Comparison of ENCODE assay signal across 9 mouse cellular contexts in the genomic region with DNA sequence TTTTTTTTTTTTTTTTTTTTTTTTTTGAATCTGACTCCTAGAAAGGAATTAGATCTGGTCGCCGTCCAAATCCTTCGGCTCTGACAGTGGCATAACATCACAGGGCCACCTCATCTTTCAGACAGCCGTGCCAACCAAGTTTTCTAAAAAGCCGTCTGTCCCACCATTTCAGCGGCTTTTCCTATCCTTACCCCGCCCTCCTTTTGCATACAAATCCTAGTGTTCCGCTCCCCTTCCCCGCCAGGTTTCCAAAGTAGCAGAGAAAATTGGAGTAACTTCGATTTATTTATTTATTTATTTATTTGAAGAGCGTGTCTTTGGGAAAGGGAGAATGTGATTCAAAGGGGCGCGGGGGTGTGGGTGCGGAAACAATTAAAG. TPM values are rescaled to one million over a fixed set of nuclear protein-coding genes. Genes with fewer than 3 reads are reported as not detected.
DNase-seq lines count a peak whose midpoint lies in the region; ATAC-seq and TF ChIP-seq lines count a peak whose summit lies in the region.
"Had no signal": no experiment of that assay in that cellular context is flagged by ENCODE, and none has a peak within 500 bp of the region (broad histone marks: within the 10 kb centered on the region; RNA-seq: fewer than 3 reads in every experiment).

No protein-coding gene starts in this region.

- no peaks in the 10 kb centered on the region for H3K36me3 ChIP-seq in ES-Bruce4 (ENCODE audit: control insufficient read depth, insufficient read depth, low read length, poor library complexity, severe bottlenecking)
- H3K36me3 ChIP-seq in forebrain, embryonic 11.5 days (ENCODE audit: control insufficient read depth, insufficient read depth, low read length) = no peaks in the 10 kb centered on the region
- H3K36me3 ChIP-seq in limb, embryonic 13.5 days = no peaks in the 10 kb centered on the region
- H3K36me3 ChIP-seq in stomach, postnatal 0 days (ENCODE audit: control insufficient read depth, insufficient read depth, low read length) = no peaks in the 10 kb centered on the region

- H3K9me3 ChIP-seq in ES-Bruce4 (replicated peaks; ENCODE audit: control insufficient read depth, insufficient read depth, low read length, poor library complexity, severe bottlenecking) = no peaks in the 10 kb centered on the region
- no peaks in the 10 kb centered on the region for H3K9me3 ChIP-seq in forebrain, embryonic 11.5 days (ENCODE audit: control insufficient read depth, low read length)
- no peaks in the 10 kb centered on the region for H3K9me3 ChIP-seq in limb, embryonic 13.5 days
- H3K9me3 ChIP-seq in stomach, postnatal 0 days (ENCODE audit: control insufficient read depth, low read length) = no peaks in the 10 kb centered on the region

- H3K9ac ChIP-seq in ES-Bruce4 (ENCODE audit: low read depth, poor library complexity, severe bottlenecking) = peak overlapping the region; percentile 96
- peak overlapping the region; percentile 98; the same call in 1 of the 2 replicates for H3K9ac ChIP-seq in forebrain, embryonic 11.5 days (ENCODE audit: low read length)
- H3K9ac ChIP-seq in limb, embryonic 13.5 days = peak overlapping the region; percentile 97
- no peak overlapping the region for H3K9ac ChIP-seq in stomach, postnatal 0 days (ENCODE audit: low read length)

- no peak overlapping the region for H3K27ac ChIP-seq in ES-Bruce4 (ENCODE audit: insufficient read depth, low read length)
- H3K27ac ChIP-seq in forebrain, embryonic 11.5 days (ENCODE audit: low read depth, low read length) = peak overlapping the region; percentile 98; the same call in 1 of the 2 replicates
- H3K27ac ChIP-seq in limb, embryonic 13.5 days = peak overlapping the region; percentile 98
- H3K27ac ChIP-seq in stomach, postnatal 0 days (replicated peaks) = no peak overlapping the region

- TF ChIP-seq POLR2A in ES-Bruce4 (IDR thresholded peaks at IDR 0.05; ENCODE audit: insufficient read depth, low read length) = no peak

- peak overlapping the region; percentile 97 for H3K4me2 ChIP-seq in forebrain, embryonic 11.5 days (ENCODE audit: low read depth, low read length, severe bottlenecking)
- peak overlapping the region; percentile 96 for H3K4me2 ChIP-seq in limb, embryonic 13.5 days (replicated peaks)
- peak overlapping the region; percentile 100 for H3K4me2 ChIP-seq in stomach, postnatal 0 days (replicated peaks; ENCODE audit: low read depth)

- peak overlapping the region; percentile 95 for H3K4me3 ChIP-seq in ES-Bruce4 (ENCODE audit: low read depth, low read length)
- peak overlapping the region; percentile 84 for H3K4me3 ChIP-seq in forebrain, embryonic 11.5 days (ENCODE audit: low read depth, low read length)
- H3K4me3 ChIP-seq in limb, embryonic 13.5 days = peak overlapping the region; percentile 85
- no peak overlapping the region; the same call in 1 of the 2 replicates for H3K4me3 ChIP-seq in stomach, postnatal 0 days (ENCODE audit: low read depth, low read length)

- H3K27me3 ChIP-seq in ES-Bruce4 (ENCODE audit: control insufficient read depth, insufficient read depth, low read length, poor library complexity, severe bottlenecking) = no peaks in the 10 kb centered on the region; the same call in 1 of the 2 replicates
- no peaks in the 10 kb centered on the region for H3K27me3 ChIP-seq in forebrain, embryonic 11.5 days (ENCODE audit: control insufficient read depth, insufficient read depth, low read length)
- H3K27me3 ChIP-seq in limb, embryonic 13.5 days = no peaks in the 10 kb centered on the region
- no peaks in the 10 kb centered on the region; the same call in 1 of the 2 replicates for H3K27me3 ChIP-seq in stomach, postnatal 0 days (ENCODE audit: control insufficient read depth, insufficient read depth, low read length)

- peak; percentile 57 to 61 for DNase-seq in cerebellum, postnatal 10 days
- DNase-seq in cerebellum, postnatal 4 days (ENCODE audit: low spot score in 2 of 2) = no peak
- peak; percentile 56 for DNase-seq in forebrain, embryonic 11.5 days (ENCODE audit: low spot score)
- DNase-seq in stomach, postnatal 0 days (ENCODE audit: low spot score) = no peak
- DNase-seq in thymus, postnatal 4 days = no peak
- no peak for DNase-seq in gastrocnemius, postnatal 25 days

- H3K4me1 ChIP-seq in ES-Bruce4 (ENCODE audit: control insufficient read depth, insufficient read depth, low read length) = no peaks in the 10 kb centered on the region
- H3K4me1 ChIP-seq in forebrain, embryonic 11.5 days (replicated peaks; ENCODE audit: control insufficient read depth, insufficient read depth, low read length) = peaks cover 9% of the 10 kb centered on the region; the same call in 1 of the 2 replicates
- H3K4me1 ChIP-seq in limb, embryonic 13.5 days = peaks cover 34% of the 10 kb centered on the region
- no peaks in the 10 kb centered on the region; the same call in 1 of the 2 replicates for H3K4me1 ChIP-seq in stomach, postnatal 0 days (replicated peaks; ENCODE audit: control insufficient read depth, insufficient read depth)

- under 1% methylated on average over 14 of the region's 14 CpGs for WGBS in forebrain, embryonic 11.5 days
- WGBS in limb, embryonic 13.5 days = 2% methylated on average over 14 of the region's 14 CpGs
- WGBS in stomach, postnatal 0 days = 12% methylated on average over 14 of the region's 14 CpGs

- TF ChIP-seq CTCF in ES-Bruce4 (IDR thresholded peaks at IDR 0.05; ENCODE audit: low read depth, low read length) = no peak
- no peak for TF ChIP-seq CTCF in stomach, postnatal 0 days (IDR thresholded peaks at IDR 0.05; ENCODE audit: low read depth)

- no peak for ATAC-seq in forebrain, embryonic 11.5 days (replicated peaks; ENCODE audit: low FRiP score)
- ATAC-seq in limb, embryonic 13.5 days (ENCODE audit: low FRiP score, low read depth) = no peak
- no peak for ATAC-seq in stomach, postnatal 0 days (ENCODE audit: low FRiP score, low TSS enrichment)

- TF ChIP-seq EP300 in ES-Bruce4 (IDR thresholded peaks at IDR 0.05; ENCODE audit: insufficient read depth, low read depth, low read length) = no peak
- no peak for TF ChIP-seq EP300 in stomach, postnatal 0 days (optimal IDR thresholded peaks at IDR 0.05)

RNA-seq across cellular contexts. Expression of gene Mpped2, which starts 0.7 kb away (rescaled TPM):
- 5.4 and 7.6 TPM in 2 replicates for polyA plus RNA-seq in ES-Bruce4 (2011; ENCODE audit: insufficient read depth, insufficient read length, low read depth, missing spikeins)
- 102 and 121 TPM in 2 replicates for polyA plus RNA-seq in forebrain, embryonic 11.5 days (2014; fragmentation: Nextera tagmentation; extraction: Ambion mirVana)
- 130 and 135 TPM in 2 replicates for polyA plus RNA-seq in limb, embryonic 13.5 days (2015; fragmentation: Nextera tagmentation; extraction: Ambion mirVana)
- 5.8 and 6.6 TPM in 2 replicates for polyA plus RNA-seq in stomach, postnatal 0 days (2015; fragmentation: Nextera tagmentation; extraction: Ambion mirVana)
- total RNA-seq in gastrocnemius, postnatal 25 days (2021) = 1 to 10 TPM; 3.0 to 3.4 TPM
- polyA plus RNA-seq: erythroblast, embryonic 14.5 days had no signal

Comparison
In these comparisons a context has a peak if more than half of its experiments do, and no peak if none do; other contexts are left out.
1. DNase-seq: peak in cerebellum, postnatal 10 days (2 of 2) and forebrain, embryonic 11.5 days (single experiment); none in cerebellum, postnatal 4 days (0 of 2), stomach, postnatal 0 days (single experiment), thymus, postnatal 4 days (single experiment) and gastrocnemius, postnatal 25 days (single experiment).
2. H3K27ac ChIP-seq: peak in forebrain, embryonic 11.5 days (single experiment) and limb, embryonic 13.5 days (single experiment); none in ES-Bruce4 (single experiment) and stomach, postnatal 0 days (single experiment).
3. RNA of gene Mpped2, which starts 0.7 kb away (polyA plus RNA-seq): 130 to 135 TPM in limb, embryonic 13.5 days and 102 to 121 TPM in forebrain, embryonic 11.5 days; 5.4 to 7.6 TPM in ES-Bruce4 and 5.8 to 6.6 TPM in stomach, postnatal 0 days; every median in the first group is over 10 times any median in the second.
4. Peak in every context shown above with its lines, with median percentiles within 50 percentile points of each other: H3K4me2 ChIP-seq.